Mouse (Mus musculus) Patski (cell line): ENCODE measurements around the gene Syne3. TPM values are rescaled to one million over a fixed set of nuclear protein-coding genes. Genes with fewer than 3 reads are reported as not detected.

Source experiments
- ATAC-seq: fragments of 100-300 bp; one replicate; pipeline ENCODE4 v1.8.0; 2021
- CTCF ChIA-PET: fragments of 350-600 bp; sonication (Branson Sonifier 250); formaldehyde crosslinking; loops from one replicate; lab custom pipeline; 2022; ENCODE audit warnings: inconsistent platforms; lab: Charles Lee
- POLR2A ChIA-PET: fragments of 350-600 bp; sonication (Branson Sonifier 250); formaldehyde crosslinking; loops from one replicate; lab custom pipeline; 2022; ENCODE audit warnings: antibody characterized with exemption, inconsistent platforms; lab: Charles Lee
- DNase-seq: peaks from one replicate; pipeline ENCODE4 v3.0.0-alpha.2; 2011; ENCODE audit warnings: low read depth, low spot score
- H3K27me3 ChIP-seq: fragments of 371-371 bp; one replicate; pipeline ENCODE4 v1.5.1; 2021
- CTCF ChIP-seq: fragments of 100-300 bp; IDR thresholded peaks from one replicate; pipeline ENCODE4 v1.5.1; 2021
- in situ Hi-C: fragments of 300-500 bp; cut with MboI; formaldehyde crosslinking; loops from 3 replicates; pipeline ENCODE4 v1.11.1; 2018; ENCODE audit warnings: low pct_unique_long_range_greater_than_20kb, mixed read lengths
- polyA plus RNA-seq: library from polyadenylated mRNA; unstranded; gene quantifications from one replicate; pipeline ENCODE4 v1.2.3, GENCODE M21; 2021

Syne3 gene
- polyA plus RNA-seq, 1 experiment from 2014 or later: 14.2 TPM

DNA sequence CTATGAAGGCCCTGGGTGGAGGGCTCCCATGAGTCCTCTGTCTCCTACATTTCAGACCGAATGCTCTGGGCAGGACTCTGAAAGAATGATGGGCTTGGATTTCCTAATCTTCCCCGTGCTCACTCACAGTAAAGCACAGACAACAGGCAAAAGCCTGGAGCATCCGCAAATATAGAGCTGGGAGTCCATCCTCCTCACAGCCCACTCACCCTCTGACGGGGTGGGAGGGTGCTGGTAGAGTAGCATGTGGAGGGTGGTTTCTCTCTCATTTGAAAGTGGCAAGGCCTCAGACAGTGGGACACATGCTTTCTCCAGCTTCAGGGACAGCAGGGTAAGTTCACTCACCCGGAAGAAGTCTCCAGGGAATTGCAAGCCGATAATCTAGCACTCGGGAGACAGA lies 123.5 kb downstream of the Syne3 start:
- H3K27me3 ChIP-seq: no peaks in the 10 kb centered on the region
- DNase-seq (no peak), ATAC-seq (no peak)
- in situ Hi-C loops: no loop called here
- TF ChIP-seq CTCF: no peak
- ChIA-PET POLR2A (no interaction called here), CTCF (no interaction called here)

DNA sequence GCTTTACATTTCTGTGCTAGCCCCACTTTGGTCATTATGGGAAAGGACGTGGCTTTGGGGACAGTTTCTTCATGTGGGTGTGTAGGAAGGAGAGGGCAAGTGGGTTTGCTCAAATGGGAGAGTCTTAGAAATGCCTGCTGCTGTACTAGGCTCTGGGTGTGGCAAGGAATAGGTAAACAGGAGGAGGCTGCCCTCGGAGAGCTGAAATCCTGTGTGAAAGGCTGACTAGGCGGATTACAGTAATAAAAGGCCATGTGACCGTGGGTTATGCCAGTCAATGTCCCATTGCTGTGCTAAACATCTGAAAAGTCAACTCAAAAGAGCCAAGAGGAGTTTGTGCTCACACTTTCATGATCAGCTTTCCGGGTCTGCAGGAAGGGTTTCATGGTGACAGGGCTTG lies 127.1 kb downstream of the Syne3 start:
- in situ Hi-C loops: no loop called here
- ChIA-PET CTCF (interaction anchor here (0.8 to 1.7 kb wide), 2 partner anchors 8 to 18 kb away, joined by 3 to 4 read pairs; no protein-coding TSS in a partner anchor), POLR2A (no interaction called here)
- no peak for DNase-seq
- TF ChIP-seq CTCF: no peak
- no peaks in the 10 kb centered on the region for H3K27me3 ChIP-seq
- no peak for ATAC-seq

DNA sequence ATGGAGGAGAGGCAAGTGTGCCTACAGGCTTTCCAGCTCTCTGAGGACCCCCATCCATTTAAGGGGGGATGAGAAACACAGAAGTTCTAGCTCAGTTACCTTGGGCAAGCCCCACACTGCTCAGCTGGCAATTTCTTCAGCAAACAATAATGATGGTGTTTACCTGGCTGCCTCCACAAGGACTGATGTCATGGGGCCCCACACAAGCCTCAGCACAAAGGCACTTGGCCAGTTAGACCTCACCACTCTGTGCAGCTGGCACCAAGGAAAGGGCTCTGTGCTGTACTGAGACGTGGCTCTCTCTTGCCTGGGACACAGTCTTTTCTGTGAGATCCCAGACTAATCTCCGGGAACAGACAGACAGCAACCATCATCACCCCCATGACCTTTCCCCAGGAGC lies 127.5 kb downstream of the Syne3 start:
- TF ChIP-seq CTCF: no peak
- DNase-seq (no peak), ATAC-seq (no peak)
- in situ Hi-C loops: no loop called here
- POLR2A ChIA-PET: no interaction called here
- no peaks in the 10 kb centered on the region for H3K27me3 ChIP-seq
- CTCF ChIA-PET: interaction anchor here (1.7 kb wide), 1 partner anchor 8 kb away, joined by 4 read pairs; no protein-coding TSS in a partner anchor

DNA sequence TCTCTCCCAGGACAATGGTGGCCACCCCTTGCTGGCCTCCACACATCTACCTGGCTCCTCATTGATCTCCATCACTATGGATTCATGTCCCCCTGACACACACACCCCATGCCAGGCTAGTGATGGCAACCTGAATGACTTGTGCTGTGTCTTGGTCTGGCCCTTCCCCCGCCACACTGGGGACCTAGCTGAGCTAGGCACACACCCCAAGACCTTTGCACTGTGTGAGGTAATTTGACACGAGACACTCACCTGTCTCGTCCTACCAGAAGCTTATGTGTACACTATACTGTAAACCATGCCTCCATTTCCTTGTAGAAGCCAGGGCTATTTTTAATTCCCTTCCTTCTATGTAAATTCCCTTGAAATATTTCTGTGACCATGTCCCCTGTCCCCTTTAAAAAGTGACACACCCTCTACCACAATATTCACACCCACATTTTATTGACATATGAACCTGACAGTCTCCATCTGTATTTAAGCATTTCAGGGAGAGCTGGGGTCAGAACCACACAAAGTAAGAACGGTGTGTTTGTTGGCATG lies 128.0 kb downstream of the Syne3 start:
- no peak for TF ChIP-seq CTCF
- no peak for DNase-seq
- in situ Hi-C loops: no loop called here
- ATAC-seq: no peak
- ChIA-PET CTCF (no interaction called here), POLR2A (no interaction called here)
- no peaks in the 10 kb centered on the region for H3K27me3 ChIP-seq

DNA sequence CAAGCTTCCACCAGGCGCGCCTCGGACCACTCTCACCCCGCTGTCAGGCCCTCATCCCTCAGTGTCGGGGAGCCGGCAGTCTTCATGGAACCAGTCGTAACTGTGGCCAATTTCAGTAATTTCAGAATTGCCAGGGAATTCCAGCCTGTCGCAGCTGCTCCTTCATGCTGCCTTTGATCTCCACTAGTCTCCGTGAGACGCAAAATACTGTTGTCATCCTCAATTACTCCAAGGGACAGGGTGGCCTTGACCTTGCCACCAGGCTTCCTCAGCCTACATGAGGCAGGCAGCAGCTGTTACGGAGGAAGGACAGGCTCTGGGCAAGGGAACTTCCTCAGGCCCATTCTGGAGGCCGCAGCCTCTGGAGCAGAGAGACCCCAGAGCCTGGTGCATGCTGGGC lies 129.2 kb downstream of the Syne3 start:
- DNase-seq (no peak), ATAC-seq (no peak)
- CTCF ChIA-PET: no interaction called here
- TF ChIP-seq CTCF: no peak
- H3K27me3 ChIP-seq: no peaks in the 10 kb centered on the region
- POLR2A ChIA-PET: no interaction called here
- in situ Hi-C loops: no loop called here

Other genes with a start within 250 kb of the Syne3 start
- 43.8 TPM for gene Clmn, start 144.7 kb downstream of the Syne3 start, polyA plus RNA-seq
- 88.8 TPM for gene Glrx5, start 22.9 kb upstream of the Syne3 start, polyA plus RNA-seq
- not detected for gene Tcl1b2, start 136.2 kb upstream of the Syne3 start, polyA plus RNA-seq
- not detected for gene Tcl1b1, start 149.9 kb upstream of the Syne3 start, polyA plus RNA-seq
- not detected for gene Tcl1b5, start 166.5 kb upstream of the Syne3 start, polyA plus RNA-seq
- gene Tcl1b3, start 181.2 kb upstream of the Syne3 start, polyA plus RNA-seq: not detected
- gene Tcl1b4, start 192.1 kb upstream of the Syne3 start, polyA plus RNA-seq: not detected
- gene Tcl1, start 213.0 kb upstream of the Syne3 start, polyA plus RNA-seq: not detected